Mouse (Mus musculus): ENCODE data around the gene Gsdma2. TPM values are rescaled to one million over a fixed set of nuclear protein-coding genes. Genes with fewer than 3 reads are reported as not detected.
"Not testable (repeated sequence)": the region's sequence is repeated elsewhere in the genome, so short reads cannot be mapped to it uniquely, and the experiment has no call there.

Gene Gsdma2
- polyA plus RNA-seq, 1 experiment from 2014 or later, result 81.0 TPM

DNA sequence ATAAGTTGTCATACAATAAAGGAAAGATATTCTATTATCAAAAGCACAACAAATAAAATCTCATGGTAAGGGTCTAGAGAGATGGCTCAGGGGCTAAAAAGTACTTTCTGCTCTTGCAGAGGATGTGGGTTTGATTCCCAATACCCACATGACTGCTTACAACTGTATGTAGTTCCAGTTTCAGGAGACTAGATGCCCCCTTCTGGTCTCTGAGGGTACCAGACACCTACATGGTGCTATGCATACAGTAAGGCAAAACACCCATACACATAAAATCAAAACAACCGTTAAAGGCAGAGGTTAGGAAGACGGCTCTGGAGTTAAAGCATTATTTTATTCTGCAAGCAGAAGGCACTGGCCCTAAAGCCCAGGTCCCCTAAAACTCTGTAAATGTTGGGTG lies 42.6 kb upstream of the Gsdma2 start:
- Histone ChIP-seq H3K27ac (replicated peaks) (no peak overlapping the region), H3K4me3 (ENCODE audit: low read depth, low read length) (no peak overlapping the region), H3K4me2 (replicated peaks; ENCODE audit: low read depth) (no peak overlapping the region), H3K9me3 (ENCODE audit: control insufficient read depth, low read length) (no peaks in the 10 kb centered on the region), H3K4me1 (replicated peaks; ENCODE audit: control insufficient read depth, insufficient read depth) (peaks cover 5% of the 10 kb centered on the region; the same call in 1 of the 2 replicates), H3K36me3 (ENCODE audit: control insufficient read depth, insufficient read depth, low read length) (no peaks in the 10 kb centered on the region), H3K27me3 (ENCODE audit: control insufficient read depth, insufficient read depth, low read length) (no peaks in the 10 kb centered on the region; the same call in 1 of the 2 replicates), H3K9ac (ENCODE audit: low read length) (no peak overlapping the region)
- TF ChIP-seq CTCF (IDR thresholded peaks at IDR 0.05; ENCODE audit: low read depth), result peak; percentile 45
- TF ChIP-seq EP300 (optimal IDR thresholded peaks at IDR 0.05), result no peak
- 94% methylated on average over 2 of the region's 2 CpGs for WGBS
- DNase-seq (ENCODE audit: low spot score) (no peak), ATAC-seq (ENCODE audit: low FRiP score, low TSS enrichment) (no peak)

DNA sequence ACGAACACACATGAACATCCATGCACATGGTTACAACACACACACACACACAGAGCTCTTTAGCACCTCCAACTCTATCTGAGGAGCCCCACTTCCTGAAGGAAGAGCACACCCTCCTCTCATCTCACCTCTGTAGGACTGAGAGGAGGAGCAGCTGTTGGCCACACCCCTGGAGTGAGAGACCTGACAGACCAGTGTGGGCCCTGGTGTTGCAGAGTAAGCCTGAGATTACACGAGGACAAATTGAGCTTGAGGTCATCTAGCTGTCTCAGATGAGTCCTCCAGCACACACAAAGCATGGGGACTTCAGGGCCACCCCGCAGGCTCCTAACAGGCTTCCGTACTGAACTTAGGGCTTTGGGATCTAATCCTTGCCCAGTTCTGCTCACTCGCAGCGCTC lies 41.6 kb upstream of the Gsdma2 start:
- H3K27ac ChIP-seq (replicated peaks); H3K9ac ChIP-seq (ENCODE audit: low read length); H3K36me3 ChIP-seq (ENCODE audit: control insufficient read depth, insufficient read depth, low read length); H3K4me3 ChIP-seq (ENCODE audit: low read depth, low read length); H3K9me3 ChIP-seq (ENCODE audit: control insufficient read depth, low read length); H3K4me2 ChIP-seq (replicated peaks; ENCODE audit: low read depth); H3K4me1 ChIP-seq (replicated peaks; ENCODE audit: control insufficient read depth, insufficient read depth); H3K27me3 ChIP-seq (ENCODE audit: control insufficient read depth, insufficient read depth, low read length); DNase-seq (ENCODE audit: low spot score); ATAC-seq (ENCODE audit: low FRiP score, low TSS enrichment): not testable (repeated sequence)
- WGBS, result 55% methylated on average over 6 of the region's 6 CpGs

DNA sequence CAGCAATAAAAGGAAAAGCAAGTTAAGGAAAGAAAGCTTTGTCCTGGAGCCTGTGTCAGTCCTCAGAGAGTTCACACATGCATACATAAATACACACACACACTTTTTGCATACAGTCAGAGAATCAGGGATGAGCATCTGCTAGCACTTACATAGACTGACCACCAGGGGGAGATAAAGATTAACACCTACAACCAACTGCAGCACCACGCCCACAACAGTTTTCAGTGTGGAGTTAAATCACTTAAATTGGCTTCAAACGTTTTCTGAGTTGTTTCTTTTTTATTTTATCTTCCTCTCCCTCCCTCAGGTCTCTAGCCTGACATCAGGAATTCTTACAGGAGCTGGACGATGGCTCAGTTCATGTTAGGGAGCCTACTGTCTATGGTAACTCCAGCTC lies 39.8 kb upstream of the Gsdma2 start:
- Histone ChIP-seq H3K4me2 (replicated peaks; ENCODE audit: low read depth) (no peak overlapping the region), H3K4me3 (ENCODE audit: low read depth, low read length) (no peak overlapping the region), H3K9me3 (ENCODE audit: control insufficient read depth, low read length) (no peaks in the 10 kb centered on the region), H3K4me1 (replicated peaks; ENCODE audit: control insufficient read depth, insufficient read depth) (0 out of 2 replicates have a peak, but pooled peaks cover 3% of the 10 kb centered on the region), H3K36me3 (ENCODE audit: control insufficient read depth, insufficient read depth, low read length) (no peaks in the 10 kb centered on the region), H3K27me3 (ENCODE audit: control insufficient read depth, insufficient read depth, low read length) (no peaks in the 10 kb centered on the region), H3K9ac (ENCODE audit: low read length) (no peak overlapping the region), H3K27ac (replicated peaks) (no peak overlapping the region)
- WGBS, result 10% methylated on average over 3 of the region's 3 CpGs
- ATAC-seq (ENCODE audit: low FRiP score, low TSS enrichment), result no peak
- no peak for DNase-seq (ENCODE audit: low spot score)
- TF ChIP-seq EP300 (optimal IDR thresholded peaks at IDR 0.05) (no peak), CTCF (IDR thresholded peaks at IDR 0.05; ENCODE audit: low read depth) (peak; percentile 88)

DNA sequence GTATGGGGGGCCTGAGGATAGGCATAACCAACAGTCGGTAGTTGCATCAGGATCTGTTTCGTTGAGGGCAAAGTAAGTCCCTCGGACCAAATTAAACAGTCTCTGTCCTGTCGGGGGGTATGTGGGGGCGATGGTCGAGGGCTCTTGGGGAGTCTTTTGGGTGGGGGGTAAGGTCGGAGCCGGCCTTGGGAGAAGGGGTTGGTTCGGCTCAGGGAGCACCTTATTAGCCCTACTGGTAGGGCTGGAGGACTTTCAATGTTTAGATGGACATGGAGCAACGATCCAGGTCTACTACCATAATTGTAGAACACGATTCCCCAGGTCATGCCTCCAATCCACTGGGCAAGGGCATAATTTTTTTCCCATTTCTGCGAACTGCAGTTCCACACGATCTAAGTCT lies 25.8 kb upstream of the Gsdma2 start:
- WGBS, result 91% methylated on average over 13 of the region's 13 CpGs
- H3K27ac ChIP-seq (replicated peaks), result no peak overlapping the region
- no peaks in the 10 kb centered on the region for H3K27me3 ChIP-seq (ENCODE audit: control insufficient read depth, insufficient read depth, low read length)
- no peak overlapping the region for H3K9ac ChIP-seq (ENCODE audit: low read length)
- H3K9me3 ChIP-seq (ENCODE audit: control insufficient read depth, low read length), result no peaks in the 10 kb centered on the region
- H3K4me3 ChIP-seq (ENCODE audit: low read depth, low read length), result no peak overlapping the region
- no peak overlapping the region for H3K4me2 ChIP-seq (replicated peaks; ENCODE audit: low read depth)
- ATAC-seq (ENCODE audit: low FRiP score, low TSS enrichment) (no peak), DNase-seq (ENCODE audit: low spot score) (no peak)
- H3K36me3 ChIP-seq (ENCODE audit: control insufficient read depth, insufficient read depth, low read length), result no peaks in the 10 kb centered on the region
- TF ChIP-seq CTCF (IDR thresholded peaks at IDR 0.05; ENCODE audit: low read depth) (no peak), EP300 (optimal IDR thresholded peaks at IDR 0.05) (no peak)
- no peaks in the 10 kb centered on the region for H3K4me1 ChIP-seq (replicated peaks; ENCODE audit: control insufficient read depth, insufficient read depth)

DNA sequence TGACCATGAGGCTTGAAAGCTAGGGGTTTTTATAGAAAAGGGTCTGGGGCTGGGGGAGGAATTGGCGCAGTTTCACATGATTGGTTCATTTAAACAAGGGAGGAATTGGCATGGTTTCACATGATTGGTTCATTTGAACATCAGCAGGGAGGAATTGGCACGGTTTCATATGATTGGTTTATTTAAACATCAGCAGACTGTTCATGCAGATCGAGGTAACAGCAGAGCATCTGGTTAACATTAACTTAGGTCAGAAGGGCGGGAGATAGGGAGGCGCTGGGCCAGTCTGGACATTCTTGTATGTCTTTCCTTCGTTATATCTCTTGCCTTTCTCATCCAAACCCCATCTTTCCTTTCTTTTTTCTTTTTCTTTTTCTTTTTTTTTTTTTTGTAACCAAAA lies 22.6 kb upstream of the Gsdma2 start:
- H3K9ac ChIP-seq (ENCODE audit: low read length); H3K4me3 ChIP-seq (ENCODE audit: low read depth, low read length); H3K36me3 ChIP-seq (ENCODE audit: control insufficient read depth, insufficient read depth, low read length); DNase-seq (ENCODE audit: low spot score); H3K9me3 ChIP-seq (ENCODE audit: control insufficient read depth, low read length); H3K27ac ChIP-seq (replicated peaks); H3K27me3 ChIP-seq (ENCODE audit: control insufficient read depth, insufficient read depth, low read length); ATAC-seq (ENCODE audit: low FRiP score, low TSS enrichment); H3K4me2 ChIP-seq (replicated peaks; ENCODE audit: low read depth); H3K4me1 ChIP-seq (replicated peaks; ENCODE audit: control insufficient read depth, insufficient read depth): not testable (repeated sequence)
- WGBS, result 72% methylated on average over 6 of the region's 6 CpGs

DNA sequence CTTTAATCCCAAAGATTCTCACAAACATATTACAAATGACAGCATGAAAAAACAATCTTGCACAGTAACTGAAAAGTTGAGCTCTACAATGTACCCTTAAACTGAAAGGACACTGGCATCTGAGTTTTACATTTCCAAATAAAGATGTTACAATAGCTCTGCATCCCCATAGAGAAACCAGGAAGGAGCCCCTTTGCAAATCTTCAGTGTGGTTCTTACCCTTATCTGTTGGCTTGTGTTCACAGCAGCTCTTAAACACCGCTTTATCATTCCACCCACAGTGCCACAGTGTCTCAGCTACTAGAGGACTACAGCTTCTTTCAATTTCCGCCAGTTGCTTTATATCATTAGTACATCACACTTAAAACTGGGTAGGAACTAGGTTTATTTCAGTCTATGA lies 22.2 kb upstream of the Gsdma2 start:
- not testable (repeated sequence) for H3K9ac ChIP-seq (ENCODE audit: low read length); DNase-seq (ENCODE audit: low spot score); H3K27ac ChIP-seq (replicated peaks); ATAC-seq (ENCODE audit: low FRiP score, low TSS enrichment); H3K4me3 ChIP-seq (ENCODE audit: low read depth, low read length); H3K4me1 ChIP-seq (replicated peaks; ENCODE audit: control insufficient read depth, insufficient read depth); H3K4me2 ChIP-seq (replicated peaks; ENCODE audit: low read depth); H3K36me3 ChIP-seq (ENCODE audit: control insufficient read depth, insufficient read depth, low read length); H3K27me3 ChIP-seq (ENCODE audit: control insufficient read depth, insufficient read depth, low read length); H3K9me3 ChIP-seq (ENCODE audit: control insufficient read depth, low read length)
- 92% methylated on average over 2 of the region's 2 CpGs for WGBS

Data from stomach, postnatal 0 days (tissue).